Mouse (Mus musculus): ENCODE results near the gene Map1s.

- TF ChIP-seq HCFC1 (IDR thresholded peaks at IDR 0.05; ENCODE audit: borderline replicate concordance, insufficient read depth, low read length) (no peak), MAFK (IDR thresholded peaks at IDR 0.05; ENCODE audit: insufficient read depth, low read depth, low read length) (no peak), ZNF384 (IDR thresholded peaks at IDR 0.05; ENCODE audit: low read depth, low read length) (no peak)
These were observed 31.5 kb downstream of the Map1s start for GRCm38 (mm10) chr8:70937200-70937599.

All from ES-E14 (cell line).